Mouse (Mus musculus) olfactory bulb, adult 2 months (tissue): Measurements from ENCODE around the gene Otulinl.

Experiments
- CTCF ChIP-seq: fragments of 200-500 bp; IDR thresholded peaks from 2 replicates; pipeline ENCODE4 v1.5.1; 2012; ENCODE audit warnings: low read depth, mild to moderate bottlenecking, low read length, moderate library complexity; ENCODE audit not compliant: insufficient read depth
- POLR2A ChIP-seq: fragments of 200-500 bp; IDR thresholded peaks from 2 replicates; pipeline ENCODE4 v1.6.1; 2012; ENCODE audit warnings: mild to moderate bottlenecking, low read depth, low read length, moderate library complexity; ENCODE audit not compliant: insufficient read depth

GRCm38 (mm10) chr15:27708499-27708898 is 27.1 kb upstream of the Otulinl start:
- no peak for TF ChIP-seq CTCF
- no peak for TF ChIP-seq POLR2A
